Mouse (Mus musculus): ENCODE measurements around the gene Cbr1. TPM values are rescaled to one million over a fixed set of nuclear protein-coding genes. Genes with fewer than 3 reads are reported as not detected.
A peak's percentile ranks its signal among the peaks of the same experiment; 100 is the strongest.

The Cbr1 gene
- 82.5 and 89.5 TPM in 2 replicates for polyA plus RNA-seq (2015; fragmentation: Nextera tagmentation; extraction: Ambion mirVana)

DNA sequence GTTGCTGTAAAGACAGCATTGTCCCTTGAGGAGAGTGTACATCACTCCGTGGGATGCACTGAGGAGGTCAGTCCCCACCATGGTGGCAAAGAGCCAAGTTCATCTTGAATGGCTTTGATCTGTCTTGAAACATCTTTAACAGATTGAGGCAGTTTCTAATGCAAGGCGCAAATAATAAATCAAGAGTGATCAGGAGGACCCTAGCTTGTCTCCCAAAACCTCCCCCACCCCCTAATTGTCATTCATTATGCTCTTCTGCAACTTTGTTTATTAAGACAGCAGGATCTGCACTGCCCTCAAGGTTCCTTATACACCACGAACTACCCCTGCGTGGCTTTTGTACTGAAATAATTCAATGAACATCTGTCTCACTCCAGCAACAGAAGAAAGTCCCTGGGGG lies at the start of gene Cbr1:
TSS of gene Cbr1 (plus strand) at position 301 of the 400 bp plus-strand sequence.
- DNase-seq (ENCODE audit: low spot score), result no peak

DNA sequence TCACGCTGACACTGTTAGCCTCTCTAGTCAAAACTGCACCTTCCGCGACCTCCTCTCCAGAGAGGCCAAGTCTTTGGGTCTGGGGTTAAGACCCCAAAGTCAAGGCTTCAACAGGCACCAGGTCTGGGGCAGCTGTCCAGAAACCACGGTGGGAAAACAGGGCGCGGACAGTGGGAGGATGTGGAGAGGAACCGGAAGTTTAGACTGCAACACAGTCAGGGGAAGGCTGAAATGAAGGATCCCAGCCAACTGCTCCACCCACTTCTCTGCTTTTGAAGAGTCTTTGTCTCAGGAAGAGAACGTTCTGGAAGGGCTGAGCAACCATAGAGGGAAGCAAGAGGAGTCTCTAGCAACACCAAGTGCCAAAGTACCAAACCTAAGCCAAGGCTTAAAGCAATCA lies 48.0 kb upstream of the Cbr1 start:
- no peak for DNase-seq (ENCODE audit: low spot score)

GRCm38 (mm10) chr16:93558499-93558898 lies 47.2 kb upstream of the Cbr1 start:
- DNase-seq (ENCODE audit: low spot score), result no peak

GRCm38 (mm10) chr16:93572383-93572782 lies 33.3 kb upstream of the Cbr1 start:
- DNase-seq (ENCODE audit: low spot score), result peak; percentile 82

DNA sequence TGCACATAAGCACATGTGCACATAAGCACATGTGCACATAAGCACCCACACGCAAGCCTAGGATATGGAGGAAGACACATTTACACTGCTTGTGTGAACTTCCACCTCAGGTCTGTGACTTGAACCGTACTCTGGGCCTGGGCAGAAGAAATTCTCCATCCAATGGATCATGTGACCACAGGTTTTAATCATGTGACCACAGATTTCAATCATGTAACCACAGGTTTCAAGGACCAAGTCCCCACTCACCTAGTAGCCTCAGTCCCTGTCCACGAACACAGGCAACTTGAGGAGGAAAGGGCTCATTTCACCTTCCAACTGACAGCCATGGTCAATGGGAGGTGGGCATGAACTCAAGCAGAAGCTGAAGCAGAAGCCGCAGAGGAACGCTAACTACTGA lies 32.2 kb upstream of the Cbr1 start:
- no peak for DNase-seq (ENCODE audit: low spot score)

DNA sequence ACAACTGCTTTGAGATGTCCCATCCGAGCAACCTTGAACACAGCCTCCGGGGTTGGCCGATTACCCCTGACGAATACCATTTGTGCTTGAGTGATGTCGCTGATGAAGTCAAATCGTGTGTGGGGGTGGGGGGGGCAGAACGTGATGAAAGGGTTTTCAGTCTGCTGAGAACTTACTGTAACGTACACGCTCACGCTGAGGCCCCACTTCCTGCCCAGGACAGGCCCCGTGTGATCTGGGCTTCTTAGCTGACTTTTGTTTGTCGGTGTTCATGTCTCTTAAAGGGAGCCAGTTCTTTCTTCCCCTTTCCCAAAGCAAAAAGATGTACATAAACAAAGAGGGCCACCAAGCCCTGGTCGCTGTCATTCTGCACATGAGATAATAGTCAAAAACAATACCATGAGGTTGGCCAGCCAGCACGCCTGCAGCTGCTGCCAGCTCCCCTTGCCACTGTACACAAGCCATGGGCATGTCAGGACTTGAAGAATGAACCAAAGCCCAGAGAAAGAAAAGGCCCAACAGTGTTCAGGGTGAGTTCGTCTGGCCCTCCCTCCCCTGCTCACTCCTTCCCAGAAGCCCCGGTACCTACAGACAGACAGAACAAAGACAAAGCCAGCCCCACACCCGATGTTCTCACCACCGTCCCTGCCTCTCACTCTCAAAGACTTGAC lies 31.0 kb upstream of the Cbr1 start:
- DNase-seq (ENCODE audit: low spot score), result peak; percentile 91

GRCm38 (mm10) chr16:93575574-93575973 lies 30.1 kb upstream of the Cbr1 start:
- peak; percentile 10 for DNase-seq (ENCODE audit: low spot score)

GRCm38 (mm10) chr16:93576412-93577082 lies 29.1 kb upstream of the Cbr1 start:
- DNase-seq (ENCODE audit: low spot score), result peak; percentile 88

DNA sequence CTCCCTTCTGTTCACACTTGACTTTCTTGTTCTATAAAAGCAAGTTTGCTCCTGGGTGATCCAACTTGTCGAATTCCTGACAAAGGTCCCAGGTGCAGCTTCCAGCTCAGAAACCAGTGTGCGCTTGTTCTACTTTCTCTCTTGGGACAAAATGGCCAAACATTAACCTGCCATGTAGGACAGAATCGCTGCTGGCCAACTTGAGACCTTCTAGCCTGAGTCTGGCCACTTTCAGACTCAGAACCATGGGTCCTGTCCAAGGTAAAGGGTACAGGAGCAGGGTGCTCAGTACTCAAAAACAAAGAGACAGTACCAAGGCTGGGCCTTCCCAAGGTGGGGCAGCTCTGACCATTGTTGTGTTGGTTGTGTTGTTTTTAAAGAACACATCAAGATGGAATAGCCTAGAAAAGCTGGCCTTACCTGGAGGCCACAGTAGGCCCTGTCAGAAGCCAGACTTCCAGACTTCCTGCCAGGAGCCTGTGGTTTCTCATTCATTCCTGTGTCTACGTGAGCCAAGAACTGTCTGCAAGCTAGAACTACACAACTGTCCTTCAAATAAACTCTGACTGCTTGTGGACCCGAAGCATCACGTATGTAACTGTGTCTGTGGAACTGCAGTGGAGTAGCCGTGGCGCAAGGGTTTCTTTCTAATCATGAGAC lies 27.2 kb upstream of the Cbr1 start:
- no peak for DNase-seq (ENCODE audit: low spot score)

GRCm38 (mm10) chr16:93581125-93581524 lies 24.5 kb upstream of the Cbr1 start:
- no peak for DNase-seq (ENCODE audit: low spot score)

GRCm38 (mm10) chr16:93584976-93585702 lies 20.5 kb upstream of the Cbr1 start:
- peak; percentile 40 for DNase-seq (ENCODE audit: low spot score)

- peak; percentile 72 for DNase-seq (ENCODE audit: low spot score)
Measured at GRCm38 (mm10) chr16:93585703-93586205, 19.9 kb upstream of the Cbr1 start.

DNA sequence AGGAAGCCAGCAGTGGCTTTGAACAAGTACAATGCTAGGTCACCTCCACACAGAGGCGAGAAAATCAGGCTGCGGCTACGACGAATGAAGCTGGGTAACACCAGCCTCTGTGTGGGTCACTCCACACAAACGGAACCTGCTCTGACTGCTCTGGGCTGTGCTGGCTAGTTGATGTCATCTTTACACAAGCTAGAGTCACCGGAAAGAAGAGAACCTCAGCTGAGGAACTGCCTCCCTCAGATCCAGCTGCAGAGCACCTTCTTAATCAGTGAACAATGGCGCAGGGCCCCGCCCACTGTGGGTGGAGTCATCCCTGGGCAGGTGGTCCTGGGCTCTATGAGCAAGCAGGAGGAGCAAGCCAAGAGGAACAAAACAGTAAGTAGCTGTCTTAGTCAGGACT lies 19.3 kb upstream of the Cbr1 start:
- DNase-seq (ENCODE audit: low spot score), result peak; percentile 90

GRCm38 (mm10) chr16:93588281-93588680 lies 17.4 kb upstream of the Cbr1 start:
- no peak for DNase-seq (ENCODE audit: low spot score)

DNA sequence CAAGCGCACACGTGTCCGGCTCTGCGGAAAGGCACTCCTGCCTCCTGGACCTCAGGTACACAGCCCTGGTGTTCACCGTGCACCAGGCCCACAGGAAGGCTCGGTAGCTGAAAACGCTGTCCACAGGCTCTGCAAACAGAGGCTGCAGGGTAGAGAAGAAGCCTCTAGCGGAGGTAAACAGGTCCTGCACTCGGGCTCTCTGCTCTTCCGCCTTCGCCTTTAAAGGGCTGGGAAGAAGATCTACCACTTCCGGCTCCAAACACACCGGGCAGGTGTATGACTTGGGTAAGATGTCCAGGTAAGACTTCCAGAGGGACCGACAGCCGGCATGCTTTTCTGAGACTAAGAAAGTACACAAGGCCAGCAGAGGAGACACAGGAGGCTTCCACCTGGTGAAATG lies 14.7 kb upstream of the Cbr1 start:
- DNase-seq (ENCODE audit: low spot score), result no peak

DNA sequence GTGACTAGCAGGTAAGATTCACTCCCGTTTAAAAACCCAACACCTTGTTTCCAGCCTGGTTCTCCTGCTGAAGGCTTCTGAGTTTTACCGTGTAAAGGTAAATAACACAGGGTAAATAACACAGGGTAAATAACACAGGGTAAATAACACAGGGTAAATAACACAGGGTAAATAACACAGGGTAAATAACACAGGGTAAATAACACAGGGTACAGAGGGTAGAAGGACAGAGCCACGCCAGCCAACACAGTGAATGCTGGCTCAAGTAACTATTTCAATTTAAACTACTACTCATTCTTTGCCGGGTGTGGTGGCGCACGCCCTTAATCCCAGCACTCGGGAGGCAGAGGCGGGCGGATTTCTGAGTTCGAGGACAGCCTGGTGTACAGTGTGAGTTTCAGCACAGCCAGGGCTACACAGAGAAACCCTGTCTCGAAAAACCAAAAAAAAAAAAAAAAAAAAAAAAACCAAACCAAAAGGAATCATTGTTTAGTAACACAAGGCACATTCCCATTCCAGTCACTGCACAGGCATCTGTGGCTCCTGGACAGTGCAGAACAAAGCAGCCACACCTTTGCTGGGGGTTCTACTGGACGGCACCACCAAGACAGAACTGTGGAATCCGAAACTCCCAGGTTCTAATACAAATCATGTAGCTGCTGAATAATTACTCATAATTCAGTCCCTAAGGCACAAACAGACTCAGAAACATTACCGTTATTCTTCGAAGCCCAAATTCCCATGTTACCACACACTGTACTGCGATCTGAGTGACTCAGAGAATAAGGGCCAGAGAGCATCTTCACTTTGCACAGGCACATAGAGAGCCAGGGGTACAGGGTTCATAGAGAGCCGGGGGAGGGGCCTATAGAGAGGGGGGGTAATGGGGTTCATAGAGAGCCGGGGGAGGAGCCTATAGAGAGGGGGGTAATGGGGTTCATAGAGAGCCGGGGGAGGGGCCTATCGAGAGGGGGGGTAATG lies 13.9 kb upstream of the Cbr1 start:
- no peak for DNase-seq (ENCODE audit: low spot score)

DNA sequence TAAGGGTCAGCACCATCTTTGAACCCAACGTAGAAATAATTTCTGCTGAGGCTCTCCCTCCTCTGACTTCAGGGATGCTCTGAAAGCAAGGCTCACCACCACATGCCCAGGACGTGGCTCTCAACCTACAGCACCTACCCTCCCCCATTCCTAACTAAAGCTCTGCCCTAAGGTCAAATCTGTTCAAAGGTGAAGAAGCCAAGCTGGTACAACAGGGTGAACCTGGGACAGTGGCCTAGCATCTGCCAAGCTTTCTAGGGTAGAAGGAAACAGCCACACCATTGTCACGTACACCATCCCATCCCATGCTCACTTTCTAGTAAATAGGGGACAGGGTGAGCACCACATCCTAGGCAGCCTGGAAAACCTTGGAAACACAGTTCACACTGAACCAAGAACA lies 12.9 kb upstream of the Cbr1 start:
- no peak for DNase-seq (ENCODE audit: low spot score)

- no peak for DNase-seq (ENCODE audit: low spot score)
Measured at GRCm38 (mm10) chr16:93593406-93593805, 12.2 kb upstream of the Cbr1 start.

DNA sequence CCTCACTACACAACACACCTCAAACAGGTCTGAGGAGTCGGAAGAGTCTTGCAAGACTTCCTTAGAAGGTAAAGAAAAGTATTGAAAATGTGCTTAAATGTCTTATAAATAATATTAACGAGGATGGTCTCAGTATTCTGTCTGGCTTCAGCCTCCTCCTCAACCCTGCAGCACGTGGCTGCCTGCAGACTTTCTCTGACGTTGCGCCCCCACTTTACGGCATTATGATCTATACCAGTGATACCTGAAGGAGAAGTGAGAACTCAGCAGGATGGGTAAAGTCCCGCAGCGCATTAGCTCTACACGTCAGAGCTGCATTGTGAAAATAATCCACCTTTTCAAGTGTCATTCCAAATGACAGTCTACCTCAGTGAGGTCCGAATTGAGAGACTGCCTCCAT lies 11.2 kb upstream of the Cbr1 start:
- no peak for DNase-seq (ENCODE audit: low spot score)

GRCm38 (mm10) chr16:93595766-93596165 lies 9.9 kb upstream of the Cbr1 start:
- DNase-seq (ENCODE audit: low spot score), result no peak
